Mouse (Mus musculus): ENCODE measurements at regions not wholly inside any gene's neighbourhood (a gene's known extent, or its start where the extent isn't known, plus 50 kb on each side); places are given as distances from the start of the nearest gene placed in this dataset.

- TF ChIP-seq POLR2A (IDR thresholded peaks at IDR 0.05; ENCODE audit: extremely low read depth, insufficient read depth, low read length) (no peak), CTCF (IDR thresholded peaks at IDR 0.05; ENCODE audit: extremely low read depth, insufficient read depth, low read length) (no peak)
Measured at GRCm38 (mm10) chr12:28248287-28248686, 303.9 kb downstream of the Dcdc2c start.

Measured in cortical plate, adult 2 months (tissue).